Mouse (Mus musculus): ENCODE results near the gene Slc26a10. TPM values are rescaled to one million over a fixed set of nuclear protein-coding genes. Genes with fewer than 3 reads are reported as not detected.

Slc26a10 gene
- 7.1 TPM for polyA plus RNA-seq (2017; shearing (Covaris generic))

DNA sequence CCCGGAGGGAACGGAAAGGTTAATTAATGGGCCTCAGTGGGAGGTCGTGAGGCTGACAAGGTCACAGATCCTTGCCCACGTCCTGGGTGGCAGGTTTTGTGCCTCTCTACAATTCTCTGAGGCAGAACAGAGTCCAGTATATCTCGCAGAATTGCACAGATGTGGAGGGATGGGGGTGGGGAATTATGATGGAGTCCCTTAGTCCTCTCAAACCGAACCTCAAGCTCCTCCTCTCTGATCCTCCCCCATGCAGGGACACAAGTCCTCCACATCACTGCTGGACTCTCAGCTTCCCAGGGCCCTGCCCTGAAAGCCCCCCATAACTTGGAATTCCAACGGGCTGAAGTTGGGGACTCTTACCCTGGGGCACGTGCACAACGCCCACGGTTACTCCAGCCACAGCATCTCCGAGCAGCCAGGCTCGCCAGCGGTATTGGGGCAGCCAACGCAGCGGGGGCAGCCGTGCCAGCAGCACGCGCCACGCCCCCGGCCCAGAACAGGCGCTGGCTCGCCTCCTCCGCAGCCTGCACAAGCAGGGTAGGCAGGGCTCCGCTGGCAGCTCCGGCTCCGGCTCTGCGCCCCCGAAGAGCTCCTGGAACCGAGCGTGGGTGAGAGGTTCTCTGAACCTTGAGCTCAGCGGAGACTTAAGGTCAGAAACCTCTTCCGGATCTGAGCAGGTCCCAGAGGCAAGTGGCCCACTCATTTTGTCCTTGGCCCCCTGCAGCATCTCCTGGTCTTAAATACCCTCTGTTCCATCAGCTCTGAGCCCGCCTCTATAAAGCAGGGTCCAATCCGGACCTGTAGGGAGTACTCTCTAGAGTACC is at the start of gene Slc26a10:
Gene Slc26a10, minus strand, starts transcription at position 775 of the 824 bp plus-strand sequence.

DNA sequence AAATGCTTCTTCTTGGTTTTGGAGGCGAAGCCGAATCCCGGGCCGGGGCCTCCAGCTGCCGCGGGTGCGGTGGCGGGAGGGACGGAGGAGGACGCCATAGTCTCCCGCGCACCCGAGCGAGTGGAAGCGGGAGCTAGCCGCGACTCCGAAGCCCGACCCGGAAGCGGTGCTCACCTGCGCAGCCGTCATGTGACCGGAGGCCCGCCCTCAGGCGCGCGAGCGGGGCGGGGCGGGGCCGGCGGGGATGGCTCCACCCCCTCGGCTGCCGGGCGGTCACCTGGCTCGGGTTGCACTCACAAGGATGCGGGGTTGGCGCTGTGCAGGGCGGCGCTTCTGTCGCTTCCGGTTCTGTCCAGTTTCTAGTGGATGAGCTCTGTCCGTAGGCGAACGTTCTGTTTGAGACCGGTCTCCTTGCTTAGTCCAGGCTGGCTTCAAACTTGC is 31.0 kb upstream of the Slc26a10 start, which contains the start of gene Pip4k2c:
Gene Pip4k2c, minus strand, starts transcription at position 172 of the 441 bp plus-strand sequence.

DNA sequence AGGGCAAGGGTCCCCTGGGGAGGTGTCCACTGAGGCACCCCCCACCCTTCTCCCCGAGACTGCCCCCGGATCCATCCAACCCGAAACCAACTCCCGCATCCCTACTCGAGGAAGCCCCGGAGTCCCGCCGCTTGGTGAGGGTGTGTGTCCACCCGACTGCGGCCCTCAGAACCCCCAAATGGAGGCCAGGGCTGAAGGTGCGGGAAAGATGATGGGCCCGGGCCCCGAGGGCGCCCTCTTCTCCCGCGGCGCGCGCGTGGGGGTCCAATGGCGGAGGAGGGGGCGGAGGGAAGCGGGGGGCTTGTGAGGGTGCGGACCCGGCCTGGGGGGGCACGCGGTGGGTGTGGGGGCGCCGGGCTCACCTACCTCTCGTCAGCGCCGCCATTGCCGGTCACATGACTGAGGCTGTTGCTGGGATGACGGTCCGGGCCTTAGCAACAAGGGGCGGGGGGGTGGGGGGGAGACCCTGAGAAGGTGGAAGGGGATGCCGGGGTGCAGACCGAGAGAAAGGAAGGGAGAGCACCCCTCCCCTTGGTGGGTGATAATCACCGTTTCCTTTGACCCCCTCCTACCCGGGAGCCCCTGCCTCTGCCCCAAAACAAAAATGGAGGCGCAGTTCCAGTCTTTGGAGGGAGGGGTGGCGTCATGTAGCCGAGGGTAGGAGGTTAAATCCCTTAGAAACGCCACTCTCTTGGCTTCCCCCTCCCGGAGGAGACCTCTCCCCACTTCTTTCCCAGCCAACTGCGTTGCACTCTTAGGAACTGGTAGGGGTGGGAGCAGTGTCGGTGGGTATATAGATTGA is 15.1 kb upstream of the Slc26a10 start, which contains the start of gene Dtx3:
Gene Dtx3, minus strand, starts transcription at position 401 of the 802 bp plus-strand sequence.

DNA sequence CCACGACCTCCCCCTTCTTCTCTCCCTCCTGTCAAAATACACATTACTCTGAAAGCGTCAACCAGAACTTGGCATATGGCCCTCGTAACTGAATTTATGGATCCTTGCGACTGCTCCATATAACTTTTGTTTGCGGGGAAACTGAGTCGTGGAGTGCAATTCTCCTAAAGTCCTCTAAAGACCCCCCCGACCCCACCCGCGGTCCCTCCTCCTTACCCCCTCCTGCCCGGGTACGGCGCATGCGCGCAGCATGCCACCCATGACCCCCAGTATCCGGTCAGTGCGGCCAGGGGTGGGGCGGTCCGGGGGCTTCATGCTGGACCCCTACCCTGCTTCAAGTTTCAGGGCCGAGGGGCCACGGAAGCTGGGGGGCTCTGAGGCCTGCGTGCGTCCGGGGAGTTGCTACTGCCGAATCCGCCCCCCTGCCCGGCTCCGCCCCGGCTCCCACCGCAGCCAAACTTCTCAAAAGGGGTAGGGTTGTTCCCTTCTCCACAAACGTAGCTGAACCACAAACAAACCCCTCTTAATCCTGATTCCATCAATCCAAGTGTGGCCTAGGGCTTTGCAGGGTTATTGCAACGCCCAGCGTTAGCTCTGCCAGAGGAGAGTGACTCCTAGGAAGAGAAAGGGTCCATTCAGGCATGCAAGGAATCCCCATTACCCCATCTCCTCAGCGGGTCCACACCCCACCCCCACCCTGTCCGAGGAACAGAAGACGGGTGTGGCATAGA is 9.4 kb upstream of the Slc26a10 start, which contains the start of gene Arhgef25:
Gene Arhgef25, minus strand, starts transcription at position 433 of the 731 bp plus-strand sequence.

DNA sequence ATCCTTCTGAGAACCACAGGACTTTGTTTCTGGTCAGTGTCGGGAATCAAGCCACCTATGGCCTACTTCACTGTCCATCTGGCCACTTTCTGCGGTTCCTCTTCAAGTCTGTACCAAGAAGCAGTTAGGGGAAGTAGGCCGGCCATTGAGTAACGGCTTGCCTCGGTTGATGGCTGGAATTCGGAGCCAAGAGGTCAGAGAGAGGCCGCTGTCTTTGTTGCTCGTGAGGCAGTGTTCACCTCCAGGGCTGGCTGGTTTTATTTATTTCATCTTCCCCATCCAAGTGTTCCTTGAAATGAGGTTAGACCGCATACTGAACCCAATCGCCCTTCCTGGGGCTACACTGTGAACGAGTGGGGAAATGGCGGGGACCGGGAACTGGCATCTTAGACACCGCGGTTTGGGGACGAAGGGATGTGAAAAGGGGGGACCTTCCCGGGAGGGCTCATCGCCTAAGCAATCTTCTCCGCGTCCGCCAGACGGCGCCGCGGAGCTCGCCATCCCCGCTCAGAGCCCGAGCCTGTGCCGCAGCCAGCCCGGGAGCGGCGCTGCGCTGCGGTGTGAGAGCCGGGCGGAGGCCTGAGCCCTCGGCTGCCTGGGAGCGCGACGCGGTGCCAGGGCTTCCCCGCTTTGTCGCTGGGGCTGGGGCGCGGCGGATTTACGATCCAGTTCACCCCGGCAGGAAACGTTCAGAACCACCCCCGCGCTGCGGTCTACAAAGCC is 15.7 kb downstream of the Slc26a10 start, which contains the start of gene B4galnt1:
Gene B4galnt1, plus strand, starts transcription at position 595 of the 723 bp plus-strand sequence.

Other genes with a start within 250 kb of the Slc26a10 start
- gene Ctdsp2, start 201.9 kb downstream of the Slc26a10 start, polyA plus RNA-seq (2017; shearing (Covaris generic)): 15.0 TPM
- gene Avil, start 179.9 kb downstream of the Slc26a10 start, polyA plus RNA-seq (2017; shearing (Covaris generic)): 0.19 TPM
- 50.6 TPM for gene Tsfm, start 149.8 kb downstream of the Slc26a10 start, polyA plus RNA-seq (2017; shearing (Covaris generic))
- 33.0 TPM for gene Mettl1, start 139.2 kb downstream of the Slc26a10 start, polyA plus RNA-seq (2017; shearing (Covaris generic))
- gene Eef1akmt3, start 139.1 kb downstream of the Slc26a10 start, polyA plus RNA-seq (2017; shearing (Covaris generic)): 0.14 TPM
- gene Cyp27b1, start 132.4 kb downstream of the Slc26a10 start, polyA plus RNA-seq (2017; shearing (Covaris generic)): not detected
- 0.38 TPM for gene March9, start 120.5 kb downstream of the Slc26a10 start, polyA plus RNA-seq (2017; shearing (Covaris generic))
- gene Cdk4, start 117.1 kb downstream of the Slc26a10 start, polyA plus RNA-seq (2017; shearing (Covaris generic)): 421 TPM
- 94.3 TPM for gene Tspan31, start 110.4 kb downstream of the Slc26a10 start, polyA plus RNA-seq (2017; shearing (Covaris generic))
- 29.1 TPM for gene Agap2, start 105.4 kb downstream of the Slc26a10 start, polyA plus RNA-seq (2017; shearing (Covaris generic))
- gene Os9, start 59.5 kb downstream of the Slc26a10 start, polyA plus RNA-seq (2017; shearing (Covaris generic)): 205 TPM
- 571 TPM for gene B4galnt1, start 15.4 kb downstream of the Slc26a10 start, polyA plus RNA-seq (2017; shearing (Covaris generic))
- not detected for gene Arhgef25, start 9.4 kb upstream of the Slc26a10 start, polyA plus RNA-seq (2017; shearing (Covaris generic))
- gene Dtx3, start 15.1 kb upstream of the Slc26a10 start, polyA plus RNA-seq (2017; shearing (Covaris generic)): 130 TPM
- gene Pip4k2c, start 30.9 kb upstream of the Slc26a10 start, polyA plus RNA-seq (2017; shearing (Covaris generic)): 45.1 TPM
- gene Kif5a, start 82.7 kb upstream of the Slc26a10 start, polyA plus RNA-seq (2017; shearing (Covaris generic)): 0.45 TPM
- gene Dctn2, start 85.7 kb upstream of the Slc26a10 start, polyA plus RNA-seq (2017; shearing (Covaris generic)): 136 TPM
- gene Mbd6, start 108.4 kb upstream of the Slc26a10 start, polyA plus RNA-seq (2017; shearing (Covaris generic)): 8.3 TPM
- gene Mars, start 131.1 kb upstream of the Slc26a10 start, polyA plus RNA-seq (2017; shearing (Covaris generic)): 86.1 TPM
- gene Arhgap9, start 141.3 kb upstream of the Slc26a10 start, polyA plus RNA-seq (2017; shearing (Covaris generic)): 101 TPM
- gene Gli1, start 161.3 kb upstream of the Slc26a10 start, polyA plus RNA-seq (2017; shearing (Covaris generic)): 0.42 TPM
- gene Inhbe, start 173.8 kb upstream of the Slc26a10 start, polyA plus RNA-seq (2017; shearing (Covaris generic)): not detected
- not detected for gene Inhbc, start 189.8 kb upstream of the Slc26a10 start, polyA plus RNA-seq (2017; shearing (Covaris generic))
- 11.4 TPM for gene R3hdm2, start 199.7 kb upstream of the Slc26a10 start, polyA plus RNA-seq (2017; shearing (Covaris generic))